Mouse (Mus musculus) megakaryocyte, adult 5-6 weeks (primary cell): Measurements from ENCODE around the gene Agap1. TPM values are rescaled to one million over a fixed set of nuclear protein-coding genes. Genes with fewer than 3 reads are reported as not detected.

Experiments
- ATAC-seq: 2 replicates; pipeline ENCODE4 v1.8.0; 2016; ENCODE audit warnings: mild to moderate bottlenecking, inconsistent platforms; ENCODE audit not compliant: poor library complexity, severe bottlenecking
- total RNA-seq, 2 experiments: library from RNA; stranded (forward) in 1 of 2; stranded (reverse) in 1 of 2; fragments of 153-499, 151-499 nt in 1 of 2; fragments of 221-1000, 200-1000 nt in 1 of 2; gene quantifications; 2 replicates each; pipeline versions ENCODE4 v1.2.3 to v1.2.4; 2015 to 2017

Agap1 gene
- total RNA-seq, 2 experiments from 2014 or later: 4.0 to 7.9 TPM

GRCm38 (mm10) chr1:89941701-89942381, 487.2 kb downstream of the Agap1 start:
- ATAC-seq: no peak

GRCm38 (mm10) chr1:89942395-89942976, 487.9 kb downstream of the Agap1 start:
- ATAC-seq: no peak

- ATAC-seq: peak; percentile 71
These were observed 488.6 kb downstream of the Agap1 start for GRCm38 (mm10) chr1:89943202-89943601.
